Mouse (Mus musculus) spleen, postnatal 36 days (tissue): ENCODE data around the gene Bcan.

Source experiments
- DNase-seq, 2 experiments: peaks; one replicate each; pipeline ENCODE4 v3.0.0; 2022; ENCODE audit warnings: low spot score in 2 of 2, mixed read lengths in 1 of 2

Bcan gene

GRCm38 (mm10) chr3:87972203-87972664 is 27.8 kb downstream of the Bcan start:
- no peak for DNase-seq

- DNase-seq: no peak
These were observed 28.4 kb downstream of the Bcan start for GRCm38 (mm10) chr3:87971489-87972202.

- no peak for DNase-seq
These were observed 29.0 kb downstream of the Bcan start, which contains the start of gene Nes for GRCm38 (mm10) chr3:87970939-87971488. TSS of gene Nes (plus strand) at chr3:87971078.

GRCm38 (mm10) chr3:87970184-87970938 is 29.7 kb downstream of the Bcan start:
- peak; percentile 12 to 24 for DNase-seq

- DNase-seq: peak; percentile 61 to 63
These were observed 39.3 kb downstream of the Bcan start for GRCm38 (mm10) chr3:87960586-87961191.

GRCm38 (mm10) chr3:87960191-87960585 is 39.8 kb downstream of the Bcan start:
- DNase-seq: no peak

- DNase-seq: no peak
These were observed 40.7 kb downstream of the Bcan start for GRCm38 (mm10) chr3:87959371-87959770.

- DNase-seq: no peak
These were observed 41.1 kb downstream of the Bcan start for GRCm38 (mm10) chr3:87958967-87959366.

- DNase-seq: no peak
These were observed 41.6 kb downstream of the Bcan start for GRCm38 (mm10) chr3:87958476-87958875.

GRCm38 (mm10) chr3:87958056-87958455 is 42.0 kb downstream of the Bcan start:
- no peak for DNase-seq

GRCm38 (mm10) chr3:87952440-87952839 is 47.6 kb downstream of the Bcan start:
- no peak for DNase-seq

- no peak for DNase-seq
These were observed 48.1 kb downstream of the Bcan start for GRCm38 (mm10) chr3:87951946-87952345.

GRCm38 (mm10) chr3:87949955-87950515 is 50.0 kb downstream of the Bcan start:
- DNase-seq: no peak

GRCm38 (mm10) chr3:87949266-87949954 is 50.6 kb downstream of the Bcan start:
- no peak for DNase-seq

- DNase-seq: no peak
These were observed 51.4 kb downstream of the Bcan start, which contains the start of gene Crabp2 for GRCm38 (mm10) chr3:87948378-87949265. TSS of gene Crabp2 (plus strand) at chr3:87948666.

- DNase-seq: no peak
These were observed 52.2 kb downstream of the Bcan start for GRCm38 (mm10) chr3:87947811-87948199.

- DNase-seq: no peak
These were observed 52.8 kb downstream of the Bcan start for GRCm38 (mm10) chr3:87947056-87947810.

- no peak for DNase-seq
These were observed 53.5 kb downstream of the Bcan start for GRCm38 (mm10) chr3:87946541-87946860.

GRCm38 (mm10) chr3:87945781-87946540 is 54.1 kb downstream of the Bcan start:
- no peak for DNase-seq
